Mouse (Mus musculus) brain, adult 2 months (tissue): ENCODE measurements at regions not wholly inside any gene's neighbourhood (a gene's known extent, or its start where the extent isn't known, plus 50 kb on each side); places are given as distances from the start of the nearest gene placed in this dataset.

Experiments used
- DNase-seq: peaks from one replicate; pipeline ENCODE4 v3.0.0; 2011; ENCODE audit warnings: low read depth, low spot score

GRCm38 (mm10) chr11:43370025-43370424 lies 56.0 kb downstream of the Pttg1 start:
- DNase-seq = no peak

GRCm38 (mm10) chr11:43368346-43368745 lies 57.7 kb downstream of the Pttg1 start:
- DNase-seq = no peak

GRCm38 (mm10) chr11:43361858-43362257 lies 64.2 kb downstream of the Pttg1 start:
- no peak for DNase-seq

- DNase-seq = no peak
Observed at GRCm38 (mm10) chr11:43358390-43359291, 67.4 kb downstream of the Pttg1 start.

- no peak for DNase-seq
Observed at GRCm38 (mm10) chr11:43353602-43354001, 72.4 kb downstream of the Pttg1 start.

- DNase-seq = no peak
Observed at GRCm38 (mm10) chr11:43353030-43353429, 73.0 kb downstream of the Pttg1 start.

GRCm38 (mm10) chr11:43351818-43352217 lies 74.2 kb downstream of the Pttg1 start:
- DNase-seq = peak; percentile 58

- DNase-seq = no peak
Observed at GRCm38 (mm10) chr11:43351348-43351747, 74.7 kb downstream of the Pttg1 start.

- DNase-seq = peak; percentile 55
Observed at GRCm38 (mm10) chr11:43350242-43350641, 75.8 kb downstream of the Pttg1 start.

- DNase-seq = peak; percentile 54
Observed at GRCm38 (mm10) chr11:43349564-43349963, 76.5 kb downstream of the Pttg1 start.

- peak; percentile 92 for DNase-seq
Observed at GRCm38 (mm10) chr11:43348571-43348970, 77.5 kb downstream of the Pttg1 start.

- DNase-seq = no peak
Observed at GRCm38 (mm10) chr11:43346489-43346888, 79.6 kb downstream of the Pttg1 start.

GRCm38 (mm10) chr11:43344767-43345561 lies 81.1 kb downstream of the Pttg1 start:
- DNase-seq = peak; percentile 58

- DNase-seq = no peak
Observed at GRCm38 (mm10) chr11:43343574-43343973, 82.5 kb downstream of the Pttg1 start.

- no peak for DNase-seq
Observed at GRCm38 (mm10) chr11:43338377-43338993, 87.6 kb downstream of the Pttg1 start.

GRCm38 (mm10) chr11:43335668-43336265 lies 90.3 kb downstream of the Pttg1 start:
- no peak for DNase-seq

GRCm38 (mm10) chr11:43333547-43333946 lies 92.5 kb downstream of the Pttg1 start:
- DNase-seq = no peak

GRCm38 (mm10) chr11:43313996-43314395 lies 112.1 kb downstream of the Pttg1 start:
- peak; percentile 81 for DNase-seq
